Mouse (Mus musculus) monocyte, adult 5-6 weeks (primary cell): Measurements from ENCODE around the gene Fbxl3. TPM values are rescaled to one million over a fixed set of nuclear protein-coding genes. Genes with fewer than 3 reads are reported as not detected.

Experiments
- ATAC-seq: fragments of 153-309, 156-312 bp; replicated peaks from 2 replicates; pipeline ENCODE4 v1.8.0; 2017; ENCODE audit warnings: mild to moderate bottlenecking; ENCODE audit not compliant: low TSS enrichment, insufficient number of reproducible peaks, severe bottlenecking, poor library complexity, low FRiP score
- total RNA-seq: library from RNA; stranded (forward); fragments of 200-1000, 200-491, 200-594 nt; gene quantifications from 3 replicates; pipeline ENCODE4 v1.2.3, GENCODE M21; 2017

The Fbxl3 gene
- total RNA-seq, 1 experiment from 2014 or later = 209 TPM

DNA sequence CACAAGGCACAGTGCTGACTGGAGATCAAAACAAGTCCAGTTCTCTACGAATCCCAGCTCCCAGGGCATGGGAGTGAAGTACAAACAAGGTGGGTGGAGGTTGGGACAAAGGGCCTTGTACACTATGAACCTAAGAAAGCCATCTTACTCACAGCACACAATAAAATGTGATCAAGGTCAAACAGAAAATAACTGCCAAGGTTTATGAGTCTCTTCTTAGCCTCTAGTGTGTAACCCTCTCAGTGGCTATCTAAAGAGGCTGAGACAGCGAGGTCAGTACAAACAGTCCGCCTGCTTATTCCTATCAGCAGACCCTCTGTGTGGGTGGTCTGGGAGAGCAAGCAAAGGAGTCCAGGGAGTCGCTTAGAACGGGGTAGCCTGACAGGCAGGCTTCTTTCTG lies 11.5 kb downstream of the Fbxl3 start:
- ATAC-seq = no peak

DNA sequence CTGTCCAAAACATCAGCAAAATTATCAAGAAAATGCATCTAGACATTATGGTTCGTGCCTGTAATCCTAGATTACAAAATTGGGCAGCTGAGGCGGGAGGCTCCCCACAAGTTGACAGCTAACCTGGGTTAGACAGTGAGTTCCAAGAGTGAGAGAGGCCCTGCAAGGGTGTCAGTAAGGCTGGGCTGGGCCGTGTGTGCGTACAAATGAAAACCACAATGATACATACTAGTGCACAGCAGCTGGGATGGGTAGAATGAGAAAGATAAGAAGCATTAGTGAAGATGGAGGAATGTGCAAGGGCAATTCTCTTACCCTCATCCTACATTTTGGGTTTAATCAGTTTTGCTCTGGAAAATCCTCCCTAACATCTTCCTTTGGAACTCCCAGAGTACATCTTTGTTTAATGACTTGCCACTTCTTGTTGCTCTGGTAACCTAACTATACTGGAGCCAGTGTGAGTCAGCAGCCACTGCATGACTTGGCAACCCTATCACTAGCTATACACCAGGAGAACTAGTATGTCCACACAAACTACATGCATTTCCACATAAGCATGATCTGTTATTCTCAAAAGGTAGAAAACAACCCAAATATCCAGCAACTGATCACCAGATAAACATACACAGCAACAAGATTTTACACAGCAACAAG lies 12.6 kb downstream of the Fbxl3 start:
- ATAC-seq = no peak

DNA sequence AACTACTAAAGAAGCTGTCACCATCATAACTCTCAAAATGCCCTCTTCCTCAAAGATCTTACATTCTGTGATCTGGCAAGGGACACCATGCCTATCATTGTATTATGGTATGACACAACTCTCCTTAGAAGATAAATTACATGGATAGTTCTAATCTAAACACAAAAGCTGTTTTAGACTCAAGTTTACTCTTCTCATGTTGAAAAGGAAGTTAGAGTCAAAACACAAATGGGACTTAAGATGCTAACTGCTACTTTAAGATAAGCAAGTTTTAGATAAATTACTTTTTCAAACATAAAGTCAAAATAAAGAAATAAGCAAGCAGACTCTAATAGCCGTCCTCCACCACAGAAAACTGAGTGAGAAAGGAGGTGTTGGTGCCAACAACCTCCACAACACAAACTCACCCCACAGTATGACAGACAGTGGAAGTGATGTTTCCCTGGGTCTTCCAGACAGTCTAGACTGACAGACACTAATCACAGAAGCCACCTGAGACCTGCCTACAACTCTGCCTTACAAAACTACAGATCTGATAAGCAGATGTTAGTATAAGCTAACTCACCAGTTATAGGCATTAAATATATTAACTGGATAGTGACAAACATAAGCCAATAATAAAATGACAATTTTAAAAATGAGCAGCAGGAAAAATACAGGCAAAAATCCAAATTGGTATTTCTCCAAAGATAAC lies 13.4 kb downstream of the Fbxl3 start:
- ATAC-seq = no peak

DNA sequence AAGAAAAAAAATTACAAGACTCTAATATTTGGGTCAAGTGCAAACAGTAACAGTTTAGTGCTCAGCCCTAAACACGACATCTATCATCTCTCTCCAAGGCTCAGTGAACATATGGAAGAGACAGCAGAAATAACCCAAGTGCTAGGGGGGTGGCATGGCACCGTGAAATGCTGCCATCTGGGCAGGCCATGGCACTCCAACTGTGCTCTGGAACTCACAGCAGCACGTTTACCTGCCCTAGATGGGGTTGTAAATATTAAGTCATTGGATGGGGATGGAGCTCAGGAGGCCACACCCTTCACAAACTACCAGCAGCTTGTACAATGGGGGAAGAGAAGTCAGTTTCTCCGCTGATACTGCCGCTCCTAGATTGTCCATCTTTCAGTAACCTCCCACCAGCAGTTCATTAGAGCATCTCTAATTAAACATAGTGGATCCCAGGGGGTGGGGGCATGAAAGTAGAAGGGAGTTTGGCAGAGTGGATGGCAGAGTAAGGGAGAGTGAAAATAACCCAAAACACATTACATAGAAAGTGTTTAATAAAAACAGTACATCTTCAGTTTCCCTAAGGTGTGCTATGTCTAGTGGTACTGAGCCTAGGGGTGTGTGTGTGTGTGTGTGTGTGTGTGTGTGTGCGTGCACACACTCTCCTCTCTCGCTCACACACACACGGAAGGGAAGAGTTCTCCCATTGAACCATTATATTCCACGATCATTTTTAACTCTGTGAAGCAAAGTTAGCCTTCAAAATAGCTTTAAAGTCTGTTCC lies 20.0 kb downstream of the Fbxl3 start:
- no peak for ATAC-seq

DNA sequence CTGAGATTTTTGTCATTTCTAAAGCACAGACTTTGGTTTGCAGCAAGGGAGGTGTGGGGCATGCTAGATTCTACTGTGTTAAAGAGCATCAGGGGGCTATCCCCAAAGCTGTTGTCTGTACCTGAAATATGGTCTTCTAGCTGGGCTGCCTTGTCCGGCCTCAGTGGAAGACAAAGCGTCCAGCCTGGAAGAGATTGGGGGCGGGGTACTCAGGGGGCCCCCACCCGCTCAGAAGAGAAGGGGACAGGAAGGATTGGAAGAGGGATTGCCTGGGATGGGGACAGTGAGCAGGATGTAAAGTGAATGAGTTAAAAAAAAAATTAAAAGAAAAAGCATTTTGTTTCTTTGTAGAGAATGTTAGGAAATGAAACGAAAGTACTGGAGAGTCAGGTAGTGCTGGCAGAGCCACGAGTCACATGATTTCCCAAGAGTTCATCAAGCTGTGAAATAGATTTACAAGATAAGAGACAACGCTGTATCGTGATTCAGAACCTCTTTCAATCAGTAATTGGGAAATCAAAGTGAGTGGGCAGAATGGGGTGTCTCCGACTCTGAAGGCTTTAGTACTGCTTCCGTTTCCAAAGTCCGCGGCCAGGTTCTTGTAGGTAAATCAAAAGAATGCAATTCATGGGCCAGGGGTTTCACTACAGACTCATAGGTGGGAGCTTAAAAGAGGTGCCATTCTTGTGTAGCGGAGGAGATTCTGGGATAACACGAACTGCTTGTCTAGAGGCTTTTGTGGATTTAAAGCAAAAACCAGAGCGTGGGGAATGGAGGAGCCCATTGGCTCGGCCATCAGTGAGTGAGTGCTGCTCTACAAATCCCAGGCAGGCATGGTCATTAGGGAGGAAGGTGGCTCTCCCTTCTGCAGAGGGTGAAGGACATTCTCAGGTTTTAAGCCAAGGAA lies 21.1 kb downstream of the Fbxl3 start:
- no peak for ATAC-seq

DNA sequence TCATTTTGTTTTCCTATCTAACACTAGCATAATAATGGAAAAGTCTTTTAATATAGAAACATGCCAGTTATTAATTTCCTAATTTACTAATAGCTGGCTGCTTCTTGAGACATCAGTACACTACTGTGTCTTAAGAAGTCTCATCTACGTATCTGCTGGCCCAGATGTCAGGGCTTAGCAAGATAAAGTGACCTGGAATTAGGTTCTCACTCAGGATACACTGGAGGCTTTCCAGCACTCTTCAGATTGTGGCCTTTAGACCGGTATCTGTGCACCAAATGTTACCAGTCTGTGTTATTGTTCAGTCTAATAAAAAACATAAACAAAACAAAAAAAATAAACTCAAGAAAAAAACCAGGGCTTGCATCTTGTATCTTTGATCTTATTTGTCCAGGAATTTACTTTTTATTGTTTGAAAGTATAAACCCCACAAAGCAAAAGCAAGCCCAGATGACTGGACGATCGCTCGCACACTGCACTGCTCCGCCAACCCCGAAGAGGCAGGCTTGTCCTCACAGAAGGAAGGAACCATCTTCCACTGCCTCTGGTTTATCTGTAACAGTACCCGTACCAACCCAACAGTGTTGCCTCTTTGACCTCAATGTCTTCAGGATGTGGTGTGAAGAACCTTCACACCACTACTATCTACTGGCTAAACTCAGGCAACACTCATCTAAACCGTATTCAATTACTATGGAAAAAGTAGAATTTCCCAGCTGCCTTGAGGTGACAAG lies 21.9 kb downstream of the Fbxl3 start:
- no peak for ATAC-seq

DNA sequence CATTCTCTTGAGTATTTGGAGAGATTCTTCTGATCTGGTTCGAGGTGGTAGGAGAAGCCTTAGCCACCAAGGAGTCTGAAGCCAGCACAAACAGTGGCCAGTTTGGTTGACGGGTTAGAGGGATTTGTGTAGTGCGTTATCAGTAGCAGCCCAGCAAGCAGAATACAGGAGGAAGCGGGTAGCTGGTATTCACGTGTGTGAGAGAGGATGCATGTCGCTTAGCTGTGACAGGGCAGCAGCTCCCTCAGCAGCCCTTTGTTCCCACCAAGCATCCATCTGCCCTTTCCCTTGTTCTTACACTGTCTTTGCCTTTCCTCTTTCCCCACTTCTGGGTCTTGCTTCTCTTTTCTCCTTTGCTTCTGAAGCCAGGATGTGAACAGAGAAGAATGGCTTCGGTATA lies 24.2 kb downstream of the Fbxl3 start:
- ATAC-seq = no peak

DNA sequence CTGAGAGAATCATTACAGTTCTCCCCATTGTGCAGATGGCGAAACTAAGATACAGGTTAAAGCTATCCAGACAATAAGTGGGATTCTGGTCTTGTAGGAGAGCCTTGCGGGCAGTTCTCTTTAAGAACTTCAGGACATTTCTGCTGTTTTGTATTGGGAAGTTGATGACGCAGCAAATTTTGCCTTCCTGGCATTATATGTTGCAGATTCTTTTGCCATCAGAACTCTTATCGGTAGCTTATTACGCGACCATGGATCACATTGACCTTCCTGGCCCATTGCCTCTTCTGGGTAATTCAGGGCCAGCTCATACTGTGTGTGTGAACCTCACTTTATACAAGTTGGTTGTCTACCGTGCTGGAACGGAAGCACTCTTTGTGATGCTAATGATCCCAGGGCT lies 25.5 kb downstream of the Fbxl3 start:
- no peak for ATAC-seq

DNA sequence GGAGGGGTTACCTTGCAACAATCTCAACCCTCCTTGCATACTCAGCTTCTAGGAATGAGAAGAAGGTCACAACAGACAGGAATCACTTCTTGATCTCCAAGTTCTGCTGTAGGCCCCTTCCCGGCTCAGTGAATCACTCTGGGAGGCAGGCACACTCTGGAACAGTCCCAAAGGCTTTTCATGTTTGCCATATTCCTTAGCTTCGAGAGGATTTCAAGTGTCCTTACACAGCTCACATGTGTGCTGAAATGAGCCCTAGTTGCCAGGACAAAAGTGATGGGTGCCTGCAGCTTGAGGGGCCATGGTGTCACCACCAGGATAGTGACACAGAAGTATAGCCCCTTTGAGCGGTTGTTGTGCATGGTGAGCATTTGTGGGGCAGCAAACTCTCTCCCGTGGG lies 26.6 kb downstream of the Fbxl3 start:
- ATAC-seq = no peak

DNA sequence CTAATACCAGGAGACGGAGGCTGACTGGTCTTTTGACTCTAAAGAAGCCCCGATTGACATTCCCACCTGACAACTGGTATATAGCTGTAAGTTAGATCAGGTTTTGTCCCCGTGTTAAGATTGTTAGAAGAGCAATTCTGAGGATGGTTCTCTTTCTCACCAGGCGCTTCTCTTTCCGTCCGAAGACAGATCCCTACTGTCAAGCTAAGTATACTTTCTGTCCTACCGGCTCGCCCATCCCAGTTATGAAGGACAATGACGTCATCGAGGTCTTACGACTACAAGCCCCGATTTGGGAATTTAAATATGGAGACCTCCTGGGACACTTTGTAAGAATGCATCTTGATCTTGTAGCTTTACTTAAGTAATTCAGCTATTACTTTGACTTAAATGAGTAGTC lies 27.9 kb downstream of the Fbxl3 start:
- ATAC-seq = no peak

DNA sequence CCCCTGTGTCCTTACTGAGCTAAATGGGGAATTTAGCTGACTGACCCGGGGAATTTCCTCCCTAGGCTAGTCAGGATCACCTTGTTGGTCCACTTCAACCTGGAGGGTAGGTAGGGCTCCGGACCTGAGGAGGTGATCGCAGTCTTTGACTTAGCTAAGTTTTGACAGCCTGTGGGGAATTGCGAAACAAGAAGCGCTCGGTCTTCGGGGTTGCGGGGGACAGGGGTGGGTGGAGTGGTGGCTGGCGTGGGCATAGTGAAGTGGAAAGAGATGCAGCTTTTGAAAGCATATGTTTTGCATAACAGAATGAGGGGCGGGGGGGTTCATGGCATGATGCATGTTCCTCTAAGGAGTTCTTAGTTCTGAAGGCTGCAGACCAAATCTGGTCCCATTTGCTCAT lies 28.6 kb downstream of the Fbxl3 start:
- ATAC-seq = no peak

DNA sequence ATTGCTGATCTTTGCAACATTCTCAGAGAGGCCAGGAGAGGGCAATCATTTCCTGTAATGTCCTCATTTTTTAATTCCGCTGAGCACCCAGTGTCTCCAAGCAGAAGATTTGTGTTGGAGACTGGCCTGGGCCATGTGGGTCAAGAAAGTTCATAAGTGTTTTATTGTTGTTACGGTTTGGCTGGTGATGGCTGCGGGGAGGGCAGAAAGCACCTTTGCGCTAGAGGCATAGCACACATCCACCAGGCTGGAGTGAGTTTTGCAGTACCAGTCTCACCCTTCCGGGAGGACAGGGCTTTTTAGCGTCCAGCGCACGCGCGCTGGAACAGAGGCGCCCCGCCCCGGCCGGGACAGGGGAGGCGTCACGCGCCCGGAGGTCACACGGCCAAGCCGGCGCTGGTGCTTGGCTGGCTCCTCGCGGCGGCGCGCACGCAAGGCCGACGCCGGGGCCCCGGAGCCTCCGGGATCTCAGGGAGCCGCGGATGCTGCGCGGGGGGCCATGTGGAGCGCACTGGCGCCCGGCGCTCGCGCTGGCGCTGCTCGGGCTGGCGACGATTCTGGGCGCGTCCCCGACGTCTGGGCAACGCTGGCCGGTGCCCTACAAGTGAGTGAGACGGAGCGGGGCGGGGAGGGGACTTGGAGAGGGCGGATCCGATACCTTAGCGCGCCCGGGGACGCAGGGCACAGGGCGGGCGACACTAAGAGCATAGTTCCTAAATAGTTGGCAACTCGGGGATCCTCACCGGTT lies 29.3 kb downstream of the Fbxl3 start, which contains the start of gene Cln5:
Cln5 (plus strand) TSS at position 353 of the 748 bp plus-strand sequence.
- ATAC-seq = peak; percentile 65

DNA sequence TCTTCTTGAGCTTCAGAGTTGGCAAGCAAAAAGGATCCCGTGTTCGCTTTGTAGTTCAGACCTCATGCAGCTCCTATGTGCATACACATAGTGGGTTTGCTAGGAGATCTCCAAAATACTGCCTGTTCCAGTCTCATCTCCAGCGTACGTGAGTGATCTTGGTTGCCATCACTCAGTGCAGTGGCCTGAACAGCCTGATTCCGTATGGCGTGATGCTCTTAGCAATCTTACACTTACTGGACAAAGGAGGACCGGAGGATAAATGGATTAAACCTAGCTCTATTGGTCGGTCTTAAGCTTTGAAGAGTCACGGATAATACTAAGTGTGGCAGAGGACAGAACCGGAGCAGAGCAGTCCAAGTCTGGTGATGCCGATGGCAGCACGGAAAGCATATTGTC lies 29.9 kb downstream of the Fbxl3 start:
- peak; percentile 4 for ATAC-seq

DNA sequence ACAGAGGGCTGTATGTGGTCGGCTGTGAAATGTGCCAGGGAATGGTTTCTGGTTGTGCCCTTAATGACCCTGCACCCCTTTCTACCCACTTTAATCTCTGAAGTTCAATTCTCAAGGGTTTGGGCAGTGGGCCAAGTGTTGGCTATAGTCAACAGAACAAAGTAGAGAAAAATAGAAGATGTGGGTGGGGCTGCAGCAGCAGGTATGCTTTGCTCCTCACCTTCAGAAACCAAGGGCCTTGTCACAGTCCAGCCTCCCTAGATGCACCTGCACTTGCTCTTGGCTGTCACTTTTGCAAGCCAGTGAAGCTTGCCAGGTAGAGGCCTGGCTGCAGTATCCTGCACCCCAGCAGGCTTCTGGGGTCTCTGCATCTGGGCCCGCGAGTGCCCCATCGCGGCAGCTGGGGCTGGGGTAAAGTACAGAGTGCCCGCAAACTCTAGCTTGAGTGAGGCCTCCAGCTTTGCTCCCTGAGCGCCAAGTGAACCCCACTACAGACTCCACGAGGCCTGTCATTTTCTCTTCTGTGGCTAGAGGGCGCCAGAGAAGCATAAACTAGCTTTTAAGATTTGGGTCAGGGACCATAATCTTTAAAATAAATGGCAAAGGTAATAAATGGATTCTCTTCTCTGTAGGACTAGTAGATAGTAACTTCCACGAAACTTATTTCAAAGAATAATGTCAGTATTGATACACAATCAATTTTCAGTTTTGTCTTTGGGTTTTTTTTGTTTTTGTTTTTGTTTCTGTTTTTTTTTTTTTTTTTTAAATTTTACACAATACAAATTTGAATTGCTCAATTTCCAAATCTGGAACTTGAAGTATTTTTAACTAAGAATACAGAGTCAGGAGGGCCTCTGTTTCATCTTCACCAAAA lies 33.8 kb downstream of the Fbxl3 start:
- peak; percentile 33; the same call in 1 of the 2 replicates for ATAC-seq

DNA sequence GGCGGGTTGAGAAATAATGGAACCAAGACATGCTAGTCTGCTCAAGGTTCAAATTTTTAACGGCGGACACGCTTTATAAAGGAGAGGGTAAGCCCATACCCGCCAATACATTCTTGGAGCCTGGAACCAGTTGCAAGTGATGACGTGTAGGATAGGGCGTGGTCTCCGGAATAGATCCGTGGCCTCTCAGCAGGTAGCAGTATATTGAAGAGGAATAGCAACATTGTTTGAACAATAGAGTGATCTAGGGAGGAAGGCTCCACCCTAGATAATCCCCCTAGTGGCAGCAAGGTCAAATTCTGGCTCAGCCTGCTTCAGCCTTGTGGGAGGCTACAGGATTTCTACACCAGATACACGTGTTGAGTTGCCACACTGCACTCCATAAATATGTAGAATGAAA lies 39.9 kb downstream of the Fbxl3 start:
- ATAC-seq = peak; percentile 48; the same call in 1 of the 2 replicates

DNA sequence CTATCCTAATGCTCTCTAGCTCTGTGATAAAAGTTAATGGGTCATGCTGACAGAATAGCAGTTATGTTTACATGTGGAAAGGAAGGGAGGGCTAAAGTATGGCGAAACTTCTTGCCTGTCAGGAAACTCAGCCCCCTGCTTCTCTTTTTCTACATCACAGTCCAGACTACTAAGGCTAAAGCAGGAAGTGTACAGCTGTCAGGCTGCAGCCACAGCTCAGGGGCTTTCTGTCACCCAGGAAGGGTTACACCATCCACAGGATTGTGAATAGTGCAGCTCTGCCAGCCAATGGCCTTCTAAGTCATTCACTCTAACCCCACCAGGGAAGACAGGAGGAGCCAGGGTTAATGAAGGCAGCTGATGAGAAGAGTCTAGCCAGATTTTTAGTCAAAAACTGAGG lies 40.4 kb downstream of the Fbxl3 start:
- peak; percentile 90 for ATAC-seq

DNA sequence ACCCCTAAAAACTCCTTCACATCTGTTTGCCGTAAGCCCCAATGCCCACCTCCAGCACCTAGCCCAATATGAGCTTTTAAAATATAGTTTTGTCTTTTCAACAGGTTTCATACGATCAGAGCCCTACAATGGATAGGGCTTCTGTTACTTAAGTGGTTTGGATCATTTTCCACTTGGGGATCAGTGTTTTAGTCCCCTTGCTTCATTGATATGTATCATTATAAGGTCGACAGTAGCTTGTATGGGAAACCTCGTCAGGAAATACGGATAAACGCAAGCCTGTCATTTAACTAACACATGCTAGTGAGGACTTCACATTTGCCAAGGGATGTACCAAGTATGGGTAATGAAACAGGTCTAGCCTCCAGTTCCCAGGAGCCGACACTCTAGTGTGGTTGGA lies 42.8 kb downstream of the Fbxl3 start:
- ATAC-seq = no peak
